Mouse (Mus musculus): ENCODE data around the gene Nrgn. TPM values are rescaled to one million over a fixed set of nuclear protein-coding genes. Genes with fewer than 3 reads are reported as not detected.
A peak's percentile ranks its signal among the peaks of the same experiment; 100 is the strongest.

The Nrgn gene
- polyA plus RNA-seq (2015; fragmentation: Nextera tagmentation; extraction: Ambion mirVana), result 4.0 and 4.2 TPM in 2 replicates

GRCm38 (mm10) chr9:37552536-37553293, at the start of gene Nrgn:
Gene Nrgn (minus strand): TSS chr9:37552904.
- no peak within 1 kb of the TSS for H3K9ac ChIP-seq (replicated peaks; ENCODE audit: low read depth)
- no peaks in the 10 kb centered on the region for H3K36me3 ChIP-seq (ENCODE audit: insufficient read depth, low read length)
- H3K27ac ChIP-seq (ENCODE audit: low read length), result no peak within 1 kb of the TSS
- peak; percentile 97 for ATAC-seq
- H3K27me3 ChIP-seq (replicated peaks; ENCODE audit: insufficient read depth, low read length), result peaks cover 6% of the 10 kb centered on the region; the same call in 1 of the 2 replicates
- peak within 1 kb of the TSS; percentile 59 for H3K4me2 ChIP-seq (replicated peaks; ENCODE audit: low read depth, low read length)
- peak within 1 kb of the TSS; percentile 25 for H3K4me3 ChIP-seq (ENCODE audit: low read depth, low read length)
- DNase-seq (ENCODE audit: low spot score), result peak; percentile 92
- no peaks in the 10 kb centered on the region for H3K9me3 ChIP-seq (ENCODE audit: low read length)
- TF ChIP-seq EP300 (IDR thresholded peaks at IDR 0.05) (no peak), CTCF (IDR thresholded peaks at IDR 0.05) (no peak; the same call in 1 of the 2 replicates)
- H3K4me1 ChIP-seq (ENCODE audit: insufficient read depth, low read depth, low read length), result peaks cover 8% of the 10 kb centered on the region
- 5% methylated on average over 31 of the region's 31 CpGs for WGBS

- Histone ChIP-seq H3K9me3 (ENCODE audit: low read length) (no peaks in the 10 kb centered on the region), H3K4me1 (ENCODE audit: insufficient read depth, low read depth, low read length) (no peaks in the 10 kb centered on the region), H3K27me3 (replicated peaks; ENCODE audit: insufficient read depth, low read length) (no peaks in the 10 kb centered on the region), H3K36me3 (ENCODE audit: insufficient read depth, low read length) (no peaks in the 10 kb centered on the region), H3K4me2 (replicated peaks; ENCODE audit: low read depth, low read length) (no peak overlapping the region), H3K9ac (replicated peaks; ENCODE audit: low read depth) (no peak overlapping the region), H3K4me3 (ENCODE audit: low read depth, low read length) (no peak overlapping the region), H3K27ac (ENCODE audit: low read length) (no peak overlapping the region)
- WGBS, result 93% methylated on average over 2 of the region's 2 CpGs
- ATAC-seq (no peak), DNase-seq (ENCODE audit: low spot score) (no peak)
- TF ChIP-seq EP300 (IDR thresholded peaks at IDR 0.05), result no peak
- no peak for TF ChIP-seq CTCF (IDR thresholded peaks at IDR 0.05)
Observed at GRCm38 (mm10) chr9:37600538-37601205, 48.0 kb upstream of the Nrgn start.

GRCm38 (mm10) chr9:37598637-37599036, 45.9 kb upstream of the Nrgn start:
- Histone ChIP-seq H3K27me3 (replicated peaks; ENCODE audit: insufficient read depth, low read length) (no peaks in the 10 kb centered on the region), H3K9ac (replicated peaks; ENCODE audit: low read depth) (no peak overlapping the region), H3K27ac (ENCODE audit: low read length) (no peak overlapping the region), H3K36me3 (ENCODE audit: insufficient read depth, low read length) (no peaks in the 10 kb centered on the region), H3K9me3 (ENCODE audit: low read length) (no peaks in the 10 kb centered on the region), H3K4me2 (replicated peaks; ENCODE audit: low read depth, low read length) (no peak overlapping the region), H3K4me3 (ENCODE audit: low read depth, low read length) (no peak overlapping the region), H3K4me1 (ENCODE audit: insufficient read depth, low read depth, low read length) (no peaks in the 10 kb centered on the region)
- DNase-seq (ENCODE audit: low spot score), result no peak
- ATAC-seq, result no peak
- TF ChIP-seq EP300 (IDR thresholded peaks at IDR 0.05) (no peak), CTCF (IDR thresholded peaks at IDR 0.05) (no peak)
- WGBS, result 88% methylated on average over 2 of the region's 2 CpGs

- no peak for ATAC-seq
- Histone ChIP-seq H3K4me3 (ENCODE audit: low read depth, low read length) (no peak overlapping the region), H3K9ac (replicated peaks; ENCODE audit: low read depth) (no peak overlapping the region), H3K36me3 (ENCODE audit: insufficient read depth, low read length) (no peaks in the 10 kb centered on the region), H3K27me3 (replicated peaks; ENCODE audit: insufficient read depth, low read length) (no peaks in the 10 kb centered on the region), H3K27ac (ENCODE audit: low read length) (no peak overlapping the region), H3K4me2 (replicated peaks; ENCODE audit: low read depth, low read length) (no peak overlapping the region), H3K9me3 (ENCODE audit: low read length) (no peaks in the 10 kb centered on the region), H3K4me1 (ENCODE audit: insufficient read depth, low read depth, low read length) (no peaks in the 10 kb centered on the region)
- no peak for TF ChIP-seq CTCF (IDR thresholded peaks at IDR 0.05)
- no peak for TF ChIP-seq EP300 (IDR thresholded peaks at IDR 0.05)
- DNase-seq (ENCODE audit: low spot score), result no peak
- WGBS, result 80% methylated on average over 1 of the region's 1 CpGs
Observed at GRCm38 (mm10) chr9:37595570-37595969, 42.9 kb upstream of the Nrgn start.

GRCm38 (mm10) chr9:37593690-37594089, 41.0 kb upstream of the Nrgn start:
- Histone ChIP-seq H3K36me3 (ENCODE audit: insufficient read depth, low read length) (no peaks in the 10 kb centered on the region), H3K4me2 (replicated peaks; ENCODE audit: low read depth, low read length) (no peak overlapping the region), H3K9me3 (ENCODE audit: low read length) (no peaks in the 10 kb centered on the region), H3K9ac (replicated peaks; ENCODE audit: low read depth) (no peak overlapping the region), H3K27ac (ENCODE audit: low read length) (no peak overlapping the region), H3K27me3 (replicated peaks; ENCODE audit: insufficient read depth, low read length) (no peaks in the 10 kb centered on the region), H3K4me3 (ENCODE audit: low read depth, low read length) (no peak overlapping the region), H3K4me1 (ENCODE audit: insufficient read depth, low read depth, low read length) (no peaks in the 10 kb centered on the region)
- WGBS, result 81% methylated on average over 3 of the region's 3 CpGs
- TF ChIP-seq CTCF (IDR thresholded peaks at IDR 0.05) (no peak), EP300 (IDR thresholded peaks at IDR 0.05) (no peak)
- DNase-seq (ENCODE audit: low spot score) (no peak), ATAC-seq (no peak)

GRCm38 (mm10) chr9:37592633-37593032, 39.9 kb upstream of the Nrgn start:
- no peak overlapping the region for H3K27ac ChIP-seq (ENCODE audit: low read length)
- TF ChIP-seq CTCF (IDR thresholded peaks at IDR 0.05), result no peak
- no peak for TF ChIP-seq EP300 (IDR thresholded peaks at IDR 0.05)
- H3K9me3 ChIP-seq (ENCODE audit: low read length), result no peaks in the 10 kb centered on the region
- no peaks in the 10 kb centered on the region for H3K27me3 ChIP-seq (replicated peaks; ENCODE audit: insufficient read depth, low read length)
- no peak overlapping the region for H3K9ac ChIP-seq (replicated peaks; ENCODE audit: low read depth)
- DNase-seq (ENCODE audit: low spot score), result no peak
- no peaks in the 10 kb centered on the region for H3K36me3 ChIP-seq (ENCODE audit: insufficient read depth, low read length)
- H3K4me3 ChIP-seq (ENCODE audit: low read depth, low read length), result no peak overlapping the region
- no peak for ATAC-seq
- H3K4me1 ChIP-seq (ENCODE audit: insufficient read depth, low read depth, low read length), result no peaks in the 10 kb centered on the region
- no peak overlapping the region for H3K4me2 ChIP-seq (replicated peaks; ENCODE audit: low read depth, low read length)
- 36% methylated on average over 6 of the region's 6 CpGs for WGBS
